Mouse (Mus musculus) bone marrow, adult 2 months (tissue): ENCODE data around the gene Slc48a1.
A peak's percentile ranks its signal among the peaks of the same experiment; 100 is the strongest.

Source experiments
- CTCF ChIP-seq: fragments of 200-500 bp; IDR thresholded peaks from 2 replicates; pipeline ENCODE4 v1.5.1; 2011; ENCODE audit warnings: low read length, control low read depth; ENCODE audit not compliant: control insufficient read depth, insufficient read depth
- POLR2A ChIP-seq: fragments of 200-500 bp; IDR thresholded peaks from 2 replicates; pipeline ENCODE4 v1.6.1; 2011; ENCODE audit warnings: low read depth, mild to moderate bottlenecking, control low read depth, low read length, borderline replicate concordance; ENCODE audit not compliant: control insufficient read depth

GRCm38 (mm10) chr15:97782749-97783105 is 4.4 kb downstream of the Slc48a1 start:
- TF ChIP-seq CTCF = peak; percentile 88
- no peak for TF ChIP-seq POLR2A
